Mouse (Mus musculus): ENCODE results near the gene E130208F15Rik. TPM values are rescaled to one million over a fixed set of nuclear protein-coding genes. Genes with fewer than 3 reads are reported as not detected.

E130208F15Rik gene
- polyA plus RNA-seq, 1 experiment from 2014 or later: not detected

- Histone ChIP-seq H3K27me3 (replicated peaks; ENCODE audit: insufficient read depth, low read length) (no peaks in the 10 kb centered on the region), H3K27ac (ENCODE audit: low read length) (no peak overlapping the region), H3K4me2 (replicated peaks; ENCODE audit: low read depth, low read length) (no peak overlapping the region), H3K4me3 (ENCODE audit: low read depth, low read length) (no peak overlapping the region), H3K36me3 (ENCODE audit: insufficient read depth, low read length) (no peaks in the 10 kb centered on the region), H3K4me1 (ENCODE audit: insufficient read depth, low read depth, low read length) (peaks cover 10% of the 10 kb centered on the region), H3K9me3 (ENCODE audit: low read length) (no peaks in the 10 kb centered on the region; the same call in 1 of the 2 replicates), H3K9ac (replicated peaks; ENCODE audit: low read depth) (no peak overlapping the region)
- TF ChIP-seq CTCF (IDR thresholded peaks at IDR 0.05) (no peak), EP300 (IDR thresholded peaks at IDR 0.05) (no peak)
- 56% methylated on average over 10 of the region's 10 CpGs for WGBS
- no peak for ATAC-seq
- no peak for DNase-seq (ENCODE audit: low spot score)
These were observed 6.8 kb downstream of the E130208F15Rik start for GRCm38 (mm10) chr7:30328379-30328778.

DNA sequence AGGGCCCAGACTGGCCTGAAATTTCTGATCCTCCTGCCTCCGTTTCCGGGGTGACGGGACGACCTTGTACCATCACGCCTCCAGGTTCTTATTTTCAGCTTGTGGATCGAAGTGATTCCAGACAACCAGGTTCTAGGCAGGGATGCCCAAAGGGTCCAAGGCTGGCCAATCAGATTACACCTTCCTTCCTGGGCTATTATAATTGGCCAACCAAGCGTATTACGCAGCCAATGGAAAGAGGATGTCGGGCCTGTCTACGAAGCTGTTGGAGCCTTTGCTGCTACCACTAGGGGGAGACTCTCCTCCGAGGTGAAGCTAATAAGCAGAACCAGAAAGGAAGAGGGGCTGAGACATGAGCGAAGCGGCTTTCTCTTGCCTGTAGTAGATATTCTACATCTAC is 10.3 kb downstream of the E130208F15Rik start:
- no peak overlapping the region for H3K27ac ChIP-seq (ENCODE audit: low read length)
- no peak overlapping the region for H3K9ac ChIP-seq (replicated peaks; ENCODE audit: low read depth)
- TF ChIP-seq CTCF (IDR thresholded peaks at IDR 0.05) (peak; percentile 91), EP300 (IDR thresholded peaks at IDR 0.05) (no peak)
- H3K4me2 ChIP-seq (replicated peaks; ENCODE audit: low read depth, low read length): no peak overlapping the region
- H3K4me3 ChIP-seq (ENCODE audit: low read depth, low read length): no peak overlapping the region
- WGBS: 13% methylated on average over 13 of the region's 13 CpGs
- DNase-seq (ENCODE audit: low spot score): peak; percentile 92
- no peaks in the 10 kb centered on the region for H3K27me3 ChIP-seq (replicated peaks; ENCODE audit: insufficient read depth, low read length)
- H3K9me3 ChIP-seq (ENCODE audit: low read length): no peaks in the 10 kb centered on the region
- H3K4me1 ChIP-seq (ENCODE audit: insufficient read depth, low read depth, low read length): peaks cover 14% of the 10 kb centered on the region
- ATAC-seq: peak; percentile 81
- H3K36me3 ChIP-seq (ENCODE audit: insufficient read depth, low read length): no peaks in the 10 kb centered on the region

- H3K4me1 ChIP-seq (ENCODE audit: insufficient read depth, low read depth, low read length): peaks cover 14% of the 10 kb centered on the region
- DNase-seq (ENCODE audit: low spot score): no peak
- no peaks in the 10 kb centered on the region for H3K9me3 ChIP-seq (ENCODE audit: low read length)
- no peak overlapping the region for H3K9ac ChIP-seq (replicated peaks; ENCODE audit: low read depth)
- no peak overlapping the region for H3K4me2 ChIP-seq (replicated peaks; ENCODE audit: low read depth, low read length)
- no peak for ATAC-seq
- WGBS: 50% methylated on average over 18 of the region's 18 CpGs
- no peaks in the 10 kb centered on the region for H3K36me3 ChIP-seq (ENCODE audit: insufficient read depth, low read length)
- H3K4me3 ChIP-seq (ENCODE audit: low read depth, low read length): no peak overlapping the region
- no peak overlapping the region for H3K27ac ChIP-seq (ENCODE audit: low read length)
- TF ChIP-seq EP300 (IDR thresholded peaks at IDR 0.05): no peak
- no peak for TF ChIP-seq CTCF (IDR thresholded peaks at IDR 0.05)
- no peaks in the 10 kb centered on the region for H3K27me3 ChIP-seq (replicated peaks; ENCODE audit: insufficient read depth, low read length)
These were observed 11.2 kb downstream of the E130208F15Rik start for GRCm38 (mm10) chr7:30332622-30333259.

GRCm38 (mm10) chr7:30333436-30333835 is 11.9 kb downstream of the E130208F15Rik start:
- no peak overlapping the region for H3K4me2 ChIP-seq (replicated peaks; ENCODE audit: low read depth, low read length)

DNA sequence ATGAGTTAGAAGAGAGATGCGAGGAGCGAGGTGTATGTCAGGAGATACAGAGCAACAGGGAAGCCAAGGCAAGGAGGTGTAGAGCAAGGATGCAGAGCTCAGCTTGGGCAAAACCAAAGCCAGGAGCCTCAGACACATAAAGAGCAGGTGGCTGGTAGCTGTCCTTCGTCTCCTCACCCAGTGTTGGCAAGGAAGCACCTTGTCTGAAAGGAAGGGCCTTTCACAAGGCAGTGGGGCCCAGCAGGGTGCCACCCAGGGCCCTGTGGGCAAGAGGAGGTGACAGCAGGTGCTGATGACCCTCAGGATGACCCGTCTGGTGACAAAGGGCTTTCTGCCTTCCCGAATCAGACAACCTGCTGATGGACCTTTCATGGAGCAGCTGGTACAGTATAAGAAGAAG is 13.0 kb downstream of the E130208F15Rik start:
- ATAC-seq (no peak), DNase-seq (ENCODE audit: low spot score) (no peak)
- H3K27me3 ChIP-seq (replicated peaks; ENCODE audit: insufficient read depth, low read length): no peaks in the 10 kb centered on the region
- H3K27ac ChIP-seq (ENCODE audit: low read length): no peak overlapping the region
- 66% methylated on average over 5 of the region's 5 CpGs for WGBS
- no peaks in the 10 kb centered on the region for H3K36me3 ChIP-seq (ENCODE audit: insufficient read depth, low read length)
- H3K4me3 ChIP-seq (ENCODE audit: low read depth, low read length): no peak overlapping the region
- peaks cover 14% of the 10 kb centered on the region for H3K4me1 ChIP-seq (ENCODE audit: insufficient read depth, low read depth, low read length)
- H3K4me2 ChIP-seq (replicated peaks; ENCODE audit: low read depth, low read length): no peak overlapping the region
- no peaks in the 10 kb centered on the region for H3K9me3 ChIP-seq (ENCODE audit: low read length)
- TF ChIP-seq EP300 (IDR thresholded peaks at IDR 0.05) (no peak), CTCF (IDR thresholded peaks at IDR 0.05) (no peak)
- no peak overlapping the region for H3K9ac ChIP-seq (replicated peaks; ENCODE audit: low read depth)

More at GRCm38 (mm10) chr7:30333436-30333835, 11.9 kb downstream of the E130208F15Rik start:
- Histone ChIP-seq H3K9ac (replicated peaks; ENCODE audit: low read depth) (no peak overlapping the region), H3K9me3 (ENCODE audit: low read length) (no peaks in the 10 kb centered on the region), H3K27ac (ENCODE audit: low read length) (no peak overlapping the region), H3K4me3 (ENCODE audit: low read depth, low read length) (no peak overlapping the region), H3K27me3 (replicated peaks; ENCODE audit: insufficient read depth, low read length) (no peaks in the 10 kb centered on the region), H3K4me1 (ENCODE audit: insufficient read depth, low read depth, low read length) (peaks cover 14% of the 10 kb centered on the region), H3K36me3 (ENCODE audit: insufficient read depth, low read length) (no peaks in the 10 kb centered on the region)
- DNase-seq (ENCODE audit: low spot score): peak; percentile 81
- 2% methylated on average over 4 of the region's 4 CpGs for WGBS
- no peak for TF ChIP-seq EP300 (IDR thresholded peaks at IDR 0.05)
- no peak for TF ChIP-seq CTCF (IDR thresholded peaks at IDR 0.05)
- ATAC-seq: peak; percentile 35

- no peak for TF ChIP-seq CTCF (IDR thresholded peaks at IDR 0.05)
- no peak for TF ChIP-seq EP300 (IDR thresholded peaks at IDR 0.05)
- Histone ChIP-seq H3K4me1 (ENCODE audit: insufficient read depth, low read depth, low read length) (peaks cover 14% of the 10 kb centered on the region), H3K9me3 (ENCODE audit: low read length) (no peaks in the 10 kb centered on the region), H3K27ac (ENCODE audit: low read length) (no peak overlapping the region), H3K4me3 (ENCODE audit: low read depth, low read length) (no peak overlapping the region), H3K27me3 (replicated peaks; ENCODE audit: insufficient read depth, low read length) (no peaks in the 10 kb centered on the region), H3K9ac (replicated peaks; ENCODE audit: low read depth) (no peak overlapping the region), H3K36me3 (ENCODE audit: insufficient read depth, low read length) (no peaks in the 10 kb centered on the region), H3K4me2 (replicated peaks; ENCODE audit: low read depth, low read length) (no peak overlapping the region)
- ATAC-seq (no peak), DNase-seq (ENCODE audit: low spot score) (no peak)
- WGBS: 76% methylated on average over 6 of the region's 6 CpGs
These were observed 14.1 kb downstream of the E130208F15Rik start for GRCm38 (mm10) chr7:30335688-30336087.

Measured in lung, postnatal 0 days (tissue).